Mouse (Mus musculus) brown adipose tissue, adult 24 weeks (tissue): ENCODE data around the gene Tnfrsf25. TPM values are rescaled to one million over a fixed set of nuclear protein-coding genes. Genes with fewer than 3 reads are reported as not detected.

ENCODE experiments used
- H3K27ac ChIP-seq: fragments of 200-500 bp; replicated peaks from 2 replicates; pipeline ENCODE4 v1.5.1; 2012; ENCODE audit warnings: low read depth, mild to moderate bottlenecking, low read length
- H3K4me1 ChIP-seq: fragments of 200-500 bp; 2 replicates; pipeline ENCODE4 v1.6.1; 2012; ENCODE audit warnings: low read length, mixed read lengths; ENCODE audit not compliant: control insufficient read depth, insufficient read depth, insufficient read length
- H3K4me3 ChIP-seq: fragments of 200-500 bp; 2 replicates; pipeline ENCODE4 v1.5.1; 2012; ENCODE audit warnings: low read depth, mild to moderate bottlenecking, low read length, moderate library complexity; ENCODE audit not compliant: insufficient read depth
- polyA plus RNA-seq: library from polyadenylated mRNA; stranded (reverse); fragments of >200 nt; gene quantifications from 2 replicates; pipeline ENCODE4 v1.2.4, GENCODE M21; 2012; ENCODE audit not compliant: missing spikeins, insufficient read depth, insufficient read length

The Tnfrsf25 gene
- polyA plus RNA-seq, 1 experiment: not detected

- Histone ChIP-seq H3K27ac (no peak overlapping the region), H3K4me3 (peak overlapping the region; percentile 50), H3K4me1 (peaks cover 4% of the 10 kb centered on the region)
These were observed 22.9 kb downstream of the Tnfrsf25 start for GRCm38 (mm10) chr4:152138497-152139260.

GRCm38 (mm10) chr4:152140441-152140840 is 24.7 kb downstream of the Tnfrsf25 start:
- Histone ChIP-seq H3K27ac (no peak overlapping the region), H3K4me1 (peaks cover 4% of the 10 kb centered on the region)

GRCm38 (mm10) chr4:152141521-152142135 is 25.9 kb downstream of the Tnfrsf25 start:
- Histone ChIP-seq H3K4me3 (no peak overlapping the region), H3K27ac (no peak overlapping the region), H3K4me1 (peaks cover 4% of the 10 kb centered on the region)

More at GRCm38 (mm10) chr4:152140441-152140840, 24.7 kb downstream of the Tnfrsf25 start:
- no peak overlapping the region for H3K4me3 ChIP-seq

- H3K27ac ChIP-seq: no peak overlapping the region
- peaks cover 2% of the 10 kb centered on the region; the same call in 1 of the 2 replicates for H3K4me1 ChIP-seq
- H3K4me3 ChIP-seq: no peak overlapping the region
These were observed 27.9 kb downstream of the Tnfrsf25 start for GRCm38 (mm10) chr4:152143632-152144031.

- H3K4me1 ChIP-seq: no peaks in the 10 kb centered on the region
- no peak overlapping the region for H3K27ac ChIP-seq
- no peak overlapping the region for H3K4me3 ChIP-seq
These were observed 29.7 kb downstream of the Tnfrsf25 start for GRCm38 (mm10) chr4:152145473-152145872.

GRCm38 (mm10) chr4:152146033-152146827 is 30.5 kb downstream of the Tnfrsf25 start:
- no peak overlapping the region for H3K4me3 ChIP-seq
- no peaks in the 10 kb centered on the region for H3K4me1 ChIP-seq
- no peak overlapping the region for H3K27ac ChIP-seq

GRCm38 (mm10) chr4:152150546-152150945 is 34.8 kb downstream of the Tnfrsf25 start:
- H3K27ac ChIP-seq: no peak overlapping the region
- H3K4me1 ChIP-seq: no peaks in the 10 kb centered on the region
- H3K4me3 ChIP-seq: no peak overlapping the region

- Histone ChIP-seq H3K27ac (no peak overlapping the region), H3K4me1 (no peaks in the 10 kb centered on the region), H3K4me3 (peak overlapping the region; percentile 49; the same call in 1 of the 2 replicates)
These were observed 35.8 kb downstream of the Tnfrsf25 start for GRCm38 (mm10) chr4:152151451-152151965.

GRCm38 (mm10) chr4:152151966-152152544 is 36.3 kb downstream of the Tnfrsf25 start, which contains the start of gene Espn:
Gene Espn, minus strand, starts transcription at chr4:152152371.
- Histone ChIP-seq H3K4me3 (peak within 1 kb of the TSS; percentile 49), H3K4me1 (no peaks in the 10 kb centered on the region), H3K27ac (no peak within 1 kb of the TSS)

- Histone ChIP-seq H3K4me3 (0 out of 2 replicates have a peak overlapping the region, but pooled peaks have one; percentile 24), H3K27ac (no peak overlapping the region), H3K4me1 (no peaks in the 10 kb centered on the region; the same call in 1 of the 2 replicates)
These were observed 38.0 kb downstream of the Tnfrsf25 start for GRCm38 (mm10) chr4:152153771-152154177.

- Histone ChIP-seq H3K4me1 (peaks cover 3% of the 10 kb centered on the region; the same call in 1 of the 2 replicates), H3K27ac (no peak overlapping the region), H3K4me3 (no peak overlapping the region)
These were observed 39.3 kb downstream of the Tnfrsf25 start for GRCm38 (mm10) chr4:152155019-152155418.

- Histone ChIP-seq H3K4me3 (peak overlapping the region; percentile 27; the same call in 1 of the 2 replicates), H3K27ac (no peak overlapping the region), H3K4me1 (peaks cover 3% of the 10 kb centered on the region; the same call in 1 of the 2 replicates)
These were observed 42.2 kb downstream of the Tnfrsf25 start for GRCm38 (mm10) chr4:152157779-152158584.

- Histone ChIP-seq H3K27ac (no peak within 1 kb of the TSS), H3K4me1 (peaks cover 3% of the 10 kb centered on the region; the same call in 1 of the 2 replicates), H3K4me3 (peak within 1 kb of the TSS; percentile 27)
These were observed 43.0 kb downstream of the Tnfrsf25 start, which contains the start of gene Hes2 for GRCm38 (mm10) chr4:152158585-152159284. Gene Hes2, plus strand, starts transcription at chr4:152158867.
